Mouse (Mus musculus): Measurements from ENCODE around the gene Pofut1.

GRCm38 (mm10) chr2:153198485-153198884 is 42.8 kb upstream of the Pofut1 start:
- TF ChIP-seq CTCF (IDR thresholded peaks at IDR 0.05; ENCODE audit: borderline replicate concordance, extremely low read depth, insufficient read depth, insufficient read length) (no peak), POLR2A (IDR thresholded peaks at IDR 0.05; ENCODE audit: borderline replicate concordance, extremely low read depth, insufficient read depth, insufficient read length, poor library complexity, severe bottlenecking) (no peak)

Measured in brain, embryonic 14.5 days (tissue).